Mouse (Mus musculus): ENCODE data around the gene Chek2. TPM values are rescaled to one million over a fixed set of nuclear protein-coding genes. Genes with fewer than 3 reads are reported as not detected.

Chek2 gene
- polyA plus RNA-seq, 1 experiment, result 22.2 TPM

DNA sequence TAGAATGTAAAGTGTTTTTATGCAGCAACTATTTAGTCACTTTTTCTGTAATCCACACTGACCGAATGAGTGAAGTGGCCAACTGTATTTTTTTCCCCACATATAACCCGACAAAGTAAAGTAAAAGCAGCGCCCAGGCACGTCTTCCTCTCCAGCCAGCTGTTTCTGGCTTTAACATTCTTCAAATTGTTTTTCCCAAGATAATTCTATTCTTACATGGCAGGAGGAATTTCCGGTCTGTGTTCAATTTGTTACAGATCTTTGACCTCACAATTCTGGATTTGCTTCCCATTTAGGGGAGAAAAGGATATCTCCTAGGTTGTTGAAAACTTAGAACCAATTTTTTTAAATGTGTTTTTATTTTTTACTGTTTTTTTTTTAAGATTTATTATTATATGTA lies 17.3 kb downstream of the Chek2 start:
- Histone ChIP-seq H3K4me3 (replicated peaks; ENCODE audit: control insufficient read depth, low read depth, low read length) (no peak overlapping the region), H3K4me1 (ENCODE audit: control insufficient read depth, insufficient read depth, low read length) (no peaks in the 10 kb centered on the region), H3K27ac (ENCODE audit: control insufficient read depth, insufficient read depth, low read depth, low read length, poor library complexity) (no peak overlapping the region)
- WGBS, result 93% methylated on average over 5 of the region's 5 CpGs
- no peak for TF ChIP-seq CTCF (IDR thresholded peaks at IDR 0.05; ENCODE audit: control insufficient read depth, insufficient read depth, low read length)

DNA sequence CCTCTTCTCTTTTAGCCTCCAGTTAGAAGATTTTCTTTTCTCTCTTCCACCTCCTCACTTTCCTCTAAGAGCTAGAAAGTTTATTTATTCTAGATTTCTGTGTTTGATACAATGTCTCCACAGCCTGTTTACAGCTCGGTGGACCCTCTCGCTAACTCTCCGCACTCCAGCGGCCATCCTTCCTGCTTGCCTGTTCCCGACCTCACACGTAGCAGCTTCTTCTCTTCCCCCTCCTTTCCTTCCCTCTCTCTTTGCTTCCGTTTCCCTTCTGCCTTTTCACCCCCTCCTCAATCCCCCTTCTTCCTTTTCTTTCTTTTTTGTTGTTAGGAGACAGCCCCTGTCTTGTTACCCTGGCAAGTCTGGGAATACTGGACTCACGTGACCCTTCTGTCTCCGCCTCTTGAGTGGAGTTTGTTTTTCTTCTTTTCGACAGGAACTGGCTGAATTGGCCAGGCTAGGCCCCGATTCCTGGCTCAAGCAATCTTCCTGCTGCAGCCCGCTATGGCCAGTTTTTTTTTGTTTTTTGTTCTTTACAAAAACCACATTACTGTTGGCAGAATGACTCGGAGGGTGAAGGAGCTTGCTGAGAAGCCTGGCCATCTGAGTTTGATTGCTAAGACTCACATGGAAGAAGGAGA lies 19.4 kb downstream of the Chek2 start:
- H3K27ac ChIP-seq (ENCODE audit: control insufficient read depth, insufficient read depth, low read depth, low read length, poor library complexity), result no peak overlapping the region
- no peaks in the 10 kb centered on the region; the same call in 1 of the 2 replicates for H3K4me1 ChIP-seq (ENCODE audit: control insufficient read depth, insufficient read depth, low read length)
- no peak overlapping the region for H3K4me3 ChIP-seq (replicated peaks; ENCODE audit: control insufficient read depth, low read depth, low read length)
- WGBS, result 59% methylated on average over 13 of the region's 13 CpGs
- TF ChIP-seq POLR2A (IDR thresholded peaks at IDR 0.05; ENCODE audit: borderline replicate concordance, control insufficient read depth, low read depth, low read length) (no peak), CTCF (IDR thresholded peaks at IDR 0.05; ENCODE audit: control insufficient read depth, insufficient read depth, low read length) (no peak)

DNA sequence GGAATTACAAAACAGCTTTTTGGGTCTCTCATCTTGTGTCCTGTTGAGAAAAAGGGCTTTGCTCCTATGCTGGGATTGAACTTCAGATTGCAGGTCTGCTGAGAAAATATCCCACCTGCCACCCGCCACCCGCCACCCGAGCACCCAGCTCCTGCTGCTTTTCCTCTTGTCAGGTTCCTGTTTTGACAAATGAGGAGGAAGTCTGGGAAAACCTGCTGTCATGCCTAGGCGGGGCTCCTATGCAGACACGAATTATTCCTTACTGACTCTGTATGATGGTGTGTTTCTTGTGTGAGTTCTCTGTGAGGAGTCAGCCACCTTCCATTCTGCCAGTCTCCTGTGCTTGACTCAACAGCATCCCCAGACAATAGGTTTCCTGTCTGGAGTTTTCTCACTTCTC lies 20.7 kb downstream of the Chek2 start:
- no peak overlapping the region for H3K4me3 ChIP-seq (replicated peaks; ENCODE audit: control insufficient read depth, low read depth, low read length)
- no peak overlapping the region for H3K27ac ChIP-seq (ENCODE audit: control insufficient read depth, insufficient read depth, low read depth, low read length, poor library complexity)
- H3K4me1 ChIP-seq (ENCODE audit: control insufficient read depth, insufficient read depth, low read length), result no peaks in the 10 kb centered on the region; the same call in 1 of the 2 replicates
- WGBS, result 71% methylated on average over 5 of the region's 5 CpGs
- TF ChIP-seq POLR2A (IDR thresholded peaks at IDR 0.05; ENCODE audit: borderline replicate concordance, control insufficient read depth, low read depth, low read length) (no peak), CTCF (IDR thresholded peaks at IDR 0.05; ENCODE audit: control insufficient read depth, insufficient read depth, low read length) (no peak)

DNA sequence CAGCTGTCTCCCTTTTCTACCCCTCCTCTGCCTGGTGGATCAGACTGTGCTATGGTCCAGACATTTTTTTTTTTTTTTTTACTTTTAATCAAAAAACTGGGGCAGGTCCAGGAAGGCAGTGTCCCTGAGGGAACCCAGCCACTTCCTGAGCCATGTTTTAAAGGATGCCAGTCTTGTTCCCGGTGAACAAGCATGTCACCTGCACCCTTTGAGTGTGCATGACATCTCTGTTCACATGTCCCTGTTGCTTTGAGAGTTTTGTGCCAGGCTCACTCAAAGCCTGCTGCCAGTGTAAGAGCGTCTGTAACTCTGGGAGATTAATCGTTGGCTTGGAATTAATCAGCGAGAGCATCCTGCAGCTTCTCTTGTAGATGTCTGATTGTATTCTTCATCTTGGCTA lies 28.7 kb downstream of the Chek2 start:
- Histone ChIP-seq H3K27ac (ENCODE audit: control insufficient read depth, insufficient read depth, low read depth, low read length, poor library complexity) (no peak overlapping the region), H3K4me1 (ENCODE audit: control insufficient read depth, insufficient read depth, low read length) (no peaks in the 10 kb centered on the region; the same call in 1 of the 2 replicates), H3K4me3 (replicated peaks; ENCODE audit: control insufficient read depth, low read depth, low read length) (no peak overlapping the region)
- 89% methylated on average over 4 of the region's 4 CpGs for WGBS
- TF ChIP-seq CTCF (IDR thresholded peaks at IDR 0.05; ENCODE audit: control insufficient read depth, insufficient read depth, low read length) (no peak), POLR2A (IDR thresholded peaks at IDR 0.05; ENCODE audit: borderline replicate concordance, control insufficient read depth, low read depth, low read length) (no peak)

DNA sequence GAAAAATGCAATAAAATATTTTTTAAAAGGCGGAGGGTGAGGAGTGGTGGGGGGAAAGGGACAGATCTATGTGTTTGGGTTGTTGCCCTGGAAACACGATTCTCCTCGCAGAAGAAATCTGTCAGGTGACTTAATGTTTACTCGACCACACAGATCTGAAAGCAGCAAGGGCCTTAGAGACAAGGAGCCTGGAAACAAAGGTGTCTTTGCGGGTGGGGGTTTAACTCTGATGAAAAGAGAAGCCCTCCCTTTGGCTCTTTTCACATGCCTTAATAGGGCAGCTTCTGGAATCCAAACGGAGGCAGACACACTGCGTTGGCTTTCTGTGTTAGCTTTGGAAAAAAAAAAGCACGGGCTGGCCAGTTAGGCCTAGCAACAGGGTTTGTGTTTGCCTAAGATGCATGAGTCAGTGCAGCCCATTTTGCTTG lies 29.5 kb downstream of the Chek2 start:
- 87% methylated on average over 8 of the region's 8 CpGs for WGBS
- TF ChIP-seq POLR2A (IDR thresholded peaks at IDR 0.05; ENCODE audit: borderline replicate concordance, control insufficient read depth, low read depth, low read length) (no peak), CTCF (IDR thresholded peaks at IDR 0.05; ENCODE audit: control insufficient read depth, insufficient read depth, low read length) (no peak)
- no peak overlapping the region for H3K27ac ChIP-seq (ENCODE audit: control insufficient read depth, insufficient read depth, low read depth, low read length, poor library complexity)
- H3K4me1 ChIP-seq (ENCODE audit: control insufficient read depth, insufficient read depth, low read length), result no peaks in the 10 kb centered on the region
- no peak overlapping the region for H3K4me3 ChIP-seq (replicated peaks; ENCODE audit: control insufficient read depth, low read depth, low read length)

DNA sequence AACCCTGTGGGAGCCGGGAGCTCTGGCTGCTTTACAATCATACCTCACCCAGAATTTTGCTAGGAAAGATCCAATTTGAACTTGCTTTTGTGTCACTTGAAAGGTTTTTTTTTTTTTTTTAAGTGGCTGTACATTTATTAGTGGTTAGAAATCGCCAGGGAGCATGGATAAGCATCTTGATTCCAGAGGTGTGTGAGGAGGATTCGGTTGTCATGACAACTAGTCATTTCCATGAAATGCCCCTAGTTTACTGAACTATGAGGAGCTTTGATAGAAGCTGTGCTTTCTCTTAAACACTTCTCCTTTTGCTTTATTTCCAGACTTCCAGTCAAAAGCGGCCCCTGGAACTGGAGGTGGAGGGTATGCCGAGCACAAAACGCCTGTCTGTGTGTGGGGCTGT lies 33.4 kb downstream of the Chek2 start:
- no peaks in the 10 kb centered on the region for H3K4me1 ChIP-seq (ENCODE audit: control insufficient read depth, insufficient read depth, low read length)
- TF ChIP-seq CTCF (IDR thresholded peaks at IDR 0.05; ENCODE audit: control insufficient read depth, insufficient read depth, low read length), result no peak
- no peak for TF ChIP-seq POLR2A (IDR thresholded peaks at IDR 0.05; ENCODE audit: borderline replicate concordance, control insufficient read depth, low read depth, low read length)
- no peak overlapping the region for H3K27ac ChIP-seq (ENCODE audit: control insufficient read depth, insufficient read depth, low read depth, low read length, poor library complexity)
- WGBS, result 94% methylated on average over 6 of the region's 6 CpGs
- H3K4me3 ChIP-seq (replicated peaks; ENCODE audit: control insufficient read depth, low read depth, low read length), result no peak overlapping the region

DNA sequence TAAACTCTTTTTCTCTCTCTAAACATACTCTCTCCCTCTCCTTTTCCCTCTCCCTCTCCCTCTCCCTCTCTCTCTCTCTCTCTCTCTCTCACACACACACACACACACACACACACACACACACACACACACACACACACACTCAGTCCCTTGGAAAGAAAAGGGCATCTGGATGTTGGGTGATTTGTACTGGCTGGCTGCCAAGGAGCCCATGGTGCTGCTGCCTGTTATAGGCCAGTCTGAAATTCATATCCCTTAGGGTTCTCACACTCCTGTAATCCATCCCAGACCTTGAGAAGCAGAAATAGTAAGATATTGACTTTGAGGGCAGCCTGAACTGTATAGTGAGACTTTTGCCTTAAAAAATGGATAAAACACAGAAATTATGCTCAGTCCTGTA lies 34.9 kb downstream of the Chek2 start:
- TF ChIP-seq POLR2A (IDR thresholded peaks at IDR 0.05; ENCODE audit: borderline replicate concordance, control insufficient read depth, low read depth, low read length), result no peak
- TF ChIP-seq CTCF (IDR thresholded peaks at IDR 0.05; ENCODE audit: control insufficient read depth, insufficient read depth, low read length), result no peak
- Histone ChIP-seq H3K27ac (ENCODE audit: control insufficient read depth, insufficient read depth, low read depth, low read length, poor library complexity) (no peak overlapping the region), H3K4me3 (replicated peaks; ENCODE audit: control insufficient read depth, low read depth, low read length) (no peak overlapping the region), H3K4me1 (ENCODE audit: control insufficient read depth, insufficient read depth, low read length) (no peaks in the 10 kb centered on the region)

DNA sequence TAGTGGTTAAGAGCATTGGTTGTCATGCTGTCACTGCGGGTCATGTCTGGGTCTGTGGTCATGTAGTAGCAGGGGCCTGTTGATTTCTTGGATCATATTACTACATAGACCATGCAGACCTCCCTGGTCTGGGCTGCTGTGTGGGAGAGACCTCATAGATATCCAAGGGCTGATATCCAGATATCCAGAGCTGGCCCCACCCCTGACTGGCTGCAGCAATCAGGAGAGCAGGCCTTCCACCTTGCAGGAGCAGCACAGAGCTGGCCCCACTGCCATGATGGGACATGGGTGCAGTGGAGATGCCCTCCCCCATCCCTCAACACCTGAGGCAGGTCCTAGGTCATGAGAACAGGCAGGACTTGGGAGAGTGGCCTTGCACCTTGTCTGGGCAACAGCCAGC lies 35.5 kb downstream of the Chek2 start:
- Histone ChIP-seq H3K4me3 (replicated peaks; ENCODE audit: control insufficient read depth, low read depth, low read length) (no peak overlapping the region), H3K27ac (ENCODE audit: control insufficient read depth, insufficient read depth, low read depth, low read length, poor library complexity) (no peak overlapping the region), H3K4me1 (ENCODE audit: control insufficient read depth, insufficient read depth, low read length) (no peaks in the 10 kb centered on the region)
- TF ChIP-seq POLR2A (IDR thresholded peaks at IDR 0.05; ENCODE audit: borderline replicate concordance, control insufficient read depth, low read depth, low read length) (no peak), CTCF (IDR thresholded peaks at IDR 0.05; ENCODE audit: control insufficient read depth, insufficient read depth, low read length) (no peak)
- WGBS, result 83% methylated on average over 1 of the region's 1 CpGs
